Mouse (Mus musculus) liver, embryonic 13.5 days (tissue): Measurements from ENCODE around the gene Rbfox1. TPM values are rescaled to one million over a fixed set of nuclear protein-coding genes. Genes with fewer than 3 reads are reported as not detected.

Source experiments
- ATAC-seq: fragments of 200-750 bp; cut with Nextera tagmentation; 2 replicates; pipeline ENCODE4 v1.8.0; 2017; ENCODE audit warnings: low read depth, mild to moderate bottlenecking, moderate number of reproducible peaks, moderate library complexity
- DNase-seq: peaks from one replicate; pipeline ENCODE4 v3.0.0; 2022
- H3K27ac ChIP-seq: fragments of 300-500 bp; sonication (generic); 2 replicates; pipeline ENCODE4 v1.5.1; 2015; ENCODE audit warnings: moderate library complexity, mild to moderate bottlenecking, inconsistent platforms
- H3K27me3 ChIP-seq: fragments of 300-500 bp; sonication (generic); 2 replicates; pipeline ENCODE4 v1.6.1; 2015; ENCODE audit warnings: mild to moderate bottlenecking, inconsistent platforms
- H3K36me3 ChIP-seq: fragments of 300-500 bp; sonication (generic); 2 replicates; pipeline ENCODE4 v1.6.1; 2015; ENCODE audit warnings: mild to moderate bottlenecking, inconsistent platforms
- H3K4me1 ChIP-seq: fragments of 300-500 bp; sonication (generic); replicated peaks from 2 replicates; pipeline ENCODE4 v1.6.1; 2015; ENCODE audit warnings: inconsistent platforms
- H3K4me2 ChIP-seq: fragments of 300-500 bp; sonication (generic); 2 replicates; pipeline ENCODE4 v1.6.1; 2015; ENCODE audit warnings: inconsistent platforms, mild to moderate bottlenecking, moderate library complexity
- H3K4me3 ChIP-seq: fragments of 300-500 bp; sonication (generic); replicated peaks from 2 replicates; pipeline ENCODE4 v1.5.1; 2015; ENCODE audit warnings: mild to moderate bottlenecking, inconsistent platforms
- H3K9ac ChIP-seq: fragments of 300-500 bp; sonication (generic); 2 replicates; pipeline ENCODE4 v1.6.1; 2015; ENCODE audit warnings: mild to moderate bottlenecking, inconsistent platforms
- H3K9me3 ChIP-seq: fragments of 300-500 bp; sonication (generic); replicated peaks from 2 replicates; pipeline ENCODE4 v1.6.1; 2016; ENCODE audit warnings: inconsistent platforms
- WGBS: fragments of 180-500 bp; shearing (Covaris S2); methylation state at CpG from one replicate; pipeline ENCODE4 v1.1.7; 2015; ENCODE audit not compliant: insufficient replicate concordance; 5-methylcytosine and 5-hydroxymethylcytosine counted together
- polyA plus RNA-seq: library from polyadenylated mRNA; unstranded; fragments of >200 nt; fragmentation: Nextera tagmentation; extraction: Ambion mirVana; gene quantifications from 2 replicates; pipeline ENCODE4 v1.2.1, GENCODE M21; 2015

Rbfox1 gene
- polyA plus RNA-seq, 1 experiment from 2014 or later = 0.29 TPM

- H3K27me3 ChIP-seq = no peaks in the 10 kb centered on the region
- H3K27ac ChIP-seq = no peak overlapping the region
- no peak for DNase-seq
- H3K36me3 ChIP-seq = no peaks in the 10 kb centered on the region
- no peak overlapping the region for H3K4me2 ChIP-seq
- no peaks in the 10 kb centered on the region for H3K4me1 ChIP-seq
- no peaks in the 10 kb centered on the region for H3K9me3 ChIP-seq
- H3K9ac ChIP-seq = no peak overlapping the region
- 43% methylated on average over 5 of the region's 5 CpGs for WGBS
- H3K4me3 ChIP-seq = no peak overlapping the region
- no peak for ATAC-seq
Observed at GRCm38 (mm10) chr16:5910742-5911141, 25.6 kb downstream of the Rbfox1 start.

- no peak overlapping the region for H3K4me2 ChIP-seq
- H3K27ac ChIP-seq = no peak overlapping the region
- H3K9ac ChIP-seq = no peak overlapping the region
- 37% methylated on average over 2 of the region's 2 CpGs for WGBS
- H3K9me3 ChIP-seq = no peaks in the 10 kb centered on the region
- no peaks in the 10 kb centered on the region for H3K27me3 ChIP-seq
- DNase-seq (no peak), ATAC-seq (no peak)
- H3K4me1 ChIP-seq = no peaks in the 10 kb centered on the region
- H3K36me3 ChIP-seq = no peaks in the 10 kb centered on the region
- H3K4me3 ChIP-seq = no peak overlapping the region
Observed at GRCm38 (mm10) chr16:5911880-5912327, 26.7 kb downstream of the Rbfox1 start.

- H3K36me3 ChIP-seq = no peaks in the 10 kb centered on the region
- H3K4me2 ChIP-seq = no peak overlapping the region
- H3K9me3 ChIP-seq = no peaks in the 10 kb centered on the region
- ATAC-seq (no peak), DNase-seq (no peak)
- no peak overlapping the region for H3K4me3 ChIP-seq
- no peaks in the 10 kb centered on the region for H3K4me1 ChIP-seq
- H3K9ac ChIP-seq = no peak overlapping the region
- H3K27me3 ChIP-seq = no peaks in the 10 kb centered on the region
- H3K27ac ChIP-seq = no peak overlapping the region
Observed at GRCm38 (mm10) chr16:5917937-5918336, 32.8 kb downstream of the Rbfox1 start.

GRCm38 (mm10) chr16:5926986-5927385 lies 41.8 kb downstream of the Rbfox1 start:
- no peak for ATAC-seq
- 35% methylated on average over 1 of the region's 1 CpGs for WGBS

GRCm38 (mm10) chr16:5931680-5932079 lies 46.5 kb downstream of the Rbfox1 start:
- WGBS = 20% methylated on average over 7 of the region's 7 CpGs
- no peaks in the 10 kb centered on the region for H3K9me3 ChIP-seq
- ATAC-seq (no peak), DNase-seq (peak; percentile 12)
- H3K4me3 ChIP-seq = no peak overlapping the region
- no peaks in the 10 kb centered on the region for H3K27me3 ChIP-seq
- H3K4me1 ChIP-seq = no peaks in the 10 kb centered on the region
- H3K4me2 ChIP-seq = no peak overlapping the region
- no peak overlapping the region for H3K9ac ChIP-seq
- H3K27ac ChIP-seq = no peak overlapping the region
- no peaks in the 10 kb centered on the region for H3K36me3 ChIP-seq

More at GRCm38 (mm10) chr16:5926986-5927385, 41.8 kb downstream of the Rbfox1 start:
- Histone ChIP-seq H3K27me3 (no peaks in the 10 kb centered on the region), H3K27ac (no peak overlapping the region), H3K4me2 (no peak overlapping the region), H3K9ac (no peak overlapping the region), H3K4me3 (no peak overlapping the region), H3K9me3 (no peaks in the 10 kb centered on the region), H3K4me1 (no peaks in the 10 kb centered on the region), H3K36me3 (no peaks in the 10 kb centered on the region)
- DNase-seq = no peak

GRCm38 (mm10) chr16:5940016-5940415 lies 54.9 kb downstream of the Rbfox1 start:
- no peak overlapping the region for H3K9ac ChIP-seq
- no peak for DNase-seq
- 31% methylated on average over 4 of the region's 4 CpGs for WGBS

GRCm38 (mm10) chr16:5945682-5946081 lies 60.5 kb downstream of the Rbfox1 start:
- Histone ChIP-seq H3K9me3 (no peaks in the 10 kb centered on the region), H3K36me3 (no peaks in the 10 kb centered on the region), H3K27me3 (no peaks in the 10 kb centered on the region), H3K4me1 (no peaks in the 10 kb centered on the region), H3K4me3 (no peak overlapping the region), H3K4me2 (no peak overlapping the region), H3K9ac (no peak overlapping the region), H3K27ac (no peak overlapping the region)
- DNase-seq (no peak), ATAC-seq (no peak)
- 60% methylated on average over 1 of the region's 1 CpGs for WGBS

More at GRCm38 (mm10) chr16:5940016-5940415, 54.9 kb downstream of the Rbfox1 start:
- Histone ChIP-seq H3K4me1 (no peaks in the 10 kb centered on the region), H3K4me2 (no peak overlapping the region), H3K27ac (no peak overlapping the region), H3K9me3 (no peaks in the 10 kb centered on the region), H3K4me3 (no peak overlapping the region), H3K27me3 (no peaks in the 10 kb centered on the region), H3K36me3 (no peaks in the 10 kb centered on the region)
- no peak for ATAC-seq

GRCm38 (mm10) chr16:5953106-5953505 lies 68.0 kb downstream of the Rbfox1 start:
- no peaks in the 10 kb centered on the region for H3K36me3 ChIP-seq
- H3K9me3 ChIP-seq = no peaks in the 10 kb centered on the region
- DNase-seq = no peak
- H3K27ac ChIP-seq = no peak overlapping the region
- no peak for ATAC-seq
- H3K4me2 ChIP-seq = no peak overlapping the region
- no peaks in the 10 kb centered on the region for H3K4me1 ChIP-seq
- no peak overlapping the region for H3K9ac ChIP-seq
- no peaks in the 10 kb centered on the region for H3K27me3 ChIP-seq
- WGBS = 57% methylated on average over 3 of the region's 3 CpGs
- no peak overlapping the region for H3K4me3 ChIP-seq

GRCm38 (mm10) chr16:5957418-5957817 lies 72.3 kb downstream of the Rbfox1 start:
- Histone ChIP-seq H3K9ac (no peak overlapping the region), H3K4me1 (no peaks in the 10 kb centered on the region), H3K36me3 (no peaks in the 10 kb centered on the region), H3K27ac (no peak overlapping the region), H3K4me2 (no peak overlapping the region), H3K9me3 (no peaks in the 10 kb centered on the region), H3K27me3 (no peaks in the 10 kb centered on the region), H3K4me3 (no peak overlapping the region)
- no peak for DNase-seq
- ATAC-seq = no peak
- WGBS = 47% methylated on average over 4 of the region's 4 CpGs

GRCm38 (mm10) chr16:5961786-5962185 lies 76.6 kb downstream of the Rbfox1 start:
- 57% methylated on average over 3 of the region's 3 CpGs for WGBS
- H3K27me3 ChIP-seq = no peaks in the 10 kb centered on the region
- H3K9ac ChIP-seq = no peak overlapping the region
- H3K4me2 ChIP-seq = no peak overlapping the region
- ATAC-seq (no peak), DNase-seq (no peak)
- H3K4me1 ChIP-seq = no peaks in the 10 kb centered on the region
- no peak overlapping the region for H3K4me3 ChIP-seq
- H3K36me3 ChIP-seq = no peaks in the 10 kb centered on the region
- no peak overlapping the region for H3K27ac ChIP-seq
- H3K9me3 ChIP-seq = no peaks in the 10 kb centered on the region

- ATAC-seq = no peak
- WGBS = 18% methylated on average over 2 of the region's 2 CpGs
- no peak overlapping the region for H3K4me2 ChIP-seq
Observed at GRCm38 (mm10) chr16:5974172-5974571, 89.0 kb downstream of the Rbfox1 start.

GRCm38 (mm10) chr16:5992045-5993011 lies 107.2 kb downstream of the Rbfox1 start:
- Histone ChIP-seq H3K27ac (no peak overlapping the region), H3K4me1 (no peaks in the 10 kb centered on the region), H3K9me3 (no peaks in the 10 kb centered on the region), H3K4me2 (no peak overlapping the region), H3K4me3 (no peak overlapping the region), H3K27me3 (no peaks in the 10 kb centered on the region), H3K9ac (no peak overlapping the region), H3K36me3 (no peaks in the 10 kb centered on the region)
- DNase-seq (no peak), ATAC-seq (no peak)
- WGBS = 48% methylated on average over 10 of the region's 10 CpGs

More at GRCm38 (mm10) chr16:5974172-5974571, 89.0 kb downstream of the Rbfox1 start:
- no peak overlapping the region for H3K9ac ChIP-seq
- H3K27me3 ChIP-seq = no peaks in the 10 kb centered on the region
- H3K36me3 ChIP-seq = no peaks in the 10 kb centered on the region
- H3K9me3 ChIP-seq = no peaks in the 10 kb centered on the region
- no peak overlapping the region for H3K4me3 ChIP-seq
- no peak overlapping the region for H3K27ac ChIP-seq
- no peak for DNase-seq
- H3K4me1 ChIP-seq = no peaks in the 10 kb centered on the region
